Mouse (Mus musculus) erythroid progenitor cell, adult 5-6 weeks (primary cell): ENCODE measurements around the gene Erbb3. TPM values are rescaled to one million over a fixed set of nuclear protein-coding genes. Genes with fewer than 3 reads are reported as not detected.
"Not testable (repeated sequence)": the region's sequence is repeated elsewhere in the genome, so short reads cannot be mapped to it uniquely, and the experiment has no call there.

Experiments
- ATAC-seq: replicated peaks from 2 replicates; pipeline ENCODE4 v1.8.0; 2016; ENCODE audit warnings: moderate number of reproducible peaks, mild to moderate bottlenecking, moderate TSS enrichment, inconsistent platforms; ENCODE audit not compliant: poor library complexity, low FRiP score, severe bottlenecking
- total RNA-seq, 2 experiments: library from RNA; stranded (forward) in 1 of 2; stranded (reverse) in 1 of 2; fragments of 150-400 nt in 1 of 2; fragments of 186-747, 209-891 nt in 1 of 2; gene quantifications; 2 replicates each; pipeline versions ENCODE4 v1.2.3 to v1.2.4; 2015 to 2017; ENCODE audit warnings: low replicate concordance in 2 of 2

The Erbb3 gene
- total RNA-seq, 2 experiments from 2014 or later = 0.53 to 0.84 TPM

DNA sequence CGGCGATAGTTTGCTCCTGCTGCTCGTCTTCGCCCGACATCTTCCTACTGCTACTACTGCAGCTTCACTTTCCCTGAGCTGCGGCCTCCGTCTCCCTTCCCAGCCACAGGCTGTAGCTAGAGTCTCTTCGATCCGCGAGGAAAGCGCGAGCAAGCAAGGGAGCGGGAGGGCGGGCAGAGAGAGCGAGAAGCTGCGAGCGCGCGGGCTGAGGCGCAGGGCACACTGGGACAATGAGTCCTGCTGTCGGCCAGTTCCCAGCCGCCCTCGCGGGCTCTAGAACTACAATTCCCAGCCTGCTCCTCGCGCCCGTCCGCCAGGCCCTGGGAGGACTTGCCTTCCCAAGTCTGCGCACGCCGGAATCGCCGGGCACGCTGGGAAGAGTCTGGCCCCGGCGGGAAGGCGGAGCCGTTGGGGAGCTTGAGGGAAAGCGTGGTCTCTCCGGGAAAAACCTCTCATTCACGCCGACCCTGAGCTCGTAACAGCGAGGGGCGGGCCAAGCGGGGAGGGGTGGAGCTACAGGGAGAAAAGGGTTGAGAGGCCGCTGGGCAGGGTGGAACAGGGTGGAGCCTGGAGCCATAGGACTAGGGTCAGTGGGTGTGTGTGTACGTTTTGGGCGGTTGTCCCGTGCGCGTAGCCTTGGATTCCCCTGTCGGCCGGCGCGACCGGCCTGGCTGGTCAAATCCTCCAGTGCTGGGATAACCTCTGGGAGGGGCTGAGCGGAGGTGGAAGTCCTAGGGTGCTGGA is 23.5 kb downstream of the Erbb3 start, which contains the start of gene Pa2g4:
Gene Pa2g4, minus strand, starts transcription at position 200 of the 744 bp plus-strand sequence.
- ATAC-seq = peak; percentile 92

DNA sequence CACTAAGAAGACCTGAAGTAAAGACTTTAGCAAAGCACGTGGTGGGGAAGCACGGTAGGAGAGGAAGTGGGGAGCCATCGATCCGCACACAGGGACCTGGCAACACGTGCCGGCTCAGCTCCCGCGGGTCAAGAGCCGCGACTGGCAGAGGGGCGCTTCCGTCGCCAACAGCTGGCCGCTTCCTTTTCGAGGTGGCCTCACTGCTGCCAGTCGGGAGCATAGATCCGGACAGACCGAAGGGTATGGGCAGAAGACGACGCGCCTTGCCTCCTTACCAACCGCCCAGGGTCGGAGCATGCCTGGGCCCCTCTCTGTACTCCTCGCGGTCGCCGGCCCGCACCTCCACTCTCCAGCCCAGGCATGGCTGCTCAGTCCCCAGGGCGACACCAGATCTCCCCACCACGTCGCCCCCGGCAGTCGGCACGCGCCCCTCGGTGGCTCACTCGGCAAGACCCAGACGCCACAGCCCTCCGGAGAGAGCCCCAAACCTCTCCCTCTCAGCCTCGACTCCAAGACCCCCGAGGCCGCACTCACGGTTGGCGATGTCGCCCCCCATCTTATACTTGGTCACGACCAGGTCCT is 24.2 kb downstream of the Erbb3 start:
- peak; percentile 37 for ATAC-seq

DNA sequence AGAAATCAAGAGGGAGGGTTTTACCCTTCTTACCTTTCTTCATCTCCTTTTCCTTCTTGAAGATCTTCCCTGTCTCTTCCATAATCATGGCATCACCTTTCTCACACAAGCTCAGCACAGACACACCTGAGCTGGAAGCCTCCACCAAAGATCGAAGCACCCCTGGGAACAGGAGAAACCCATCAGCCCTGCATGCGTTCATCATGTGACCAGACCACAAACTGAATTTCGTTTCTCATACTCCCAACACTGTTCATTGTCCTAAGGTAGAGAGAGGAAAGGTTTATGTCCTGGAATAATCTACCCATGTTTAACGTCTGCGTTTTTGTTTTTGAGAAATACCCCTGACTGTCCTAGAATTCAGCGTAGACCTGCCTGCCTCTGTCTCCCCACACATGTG is 25.9 kb downstream of the Erbb3 start:
- ATAC-seq = no peak

DNA sequence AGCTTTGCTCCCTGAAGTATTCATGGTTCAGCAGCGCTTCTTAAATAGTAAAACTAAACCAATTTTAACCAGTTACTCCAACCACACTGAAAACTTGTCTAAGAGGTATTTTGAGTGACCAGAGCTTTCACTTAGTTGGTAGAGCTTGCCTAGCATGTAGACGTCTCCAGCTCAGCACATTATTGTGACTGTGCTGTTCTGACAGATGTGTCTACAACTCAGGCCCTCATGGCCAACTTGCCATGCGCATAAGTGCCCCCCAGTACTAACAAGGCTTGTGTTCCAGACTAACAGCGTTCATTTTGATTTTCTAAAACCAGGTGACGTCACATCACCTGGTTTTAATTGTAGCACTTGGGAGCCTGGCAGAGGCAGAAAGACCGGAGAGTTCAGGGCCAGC is 32.5 kb downstream of the Erbb3 start:
- no peak for ATAC-seq

DNA sequence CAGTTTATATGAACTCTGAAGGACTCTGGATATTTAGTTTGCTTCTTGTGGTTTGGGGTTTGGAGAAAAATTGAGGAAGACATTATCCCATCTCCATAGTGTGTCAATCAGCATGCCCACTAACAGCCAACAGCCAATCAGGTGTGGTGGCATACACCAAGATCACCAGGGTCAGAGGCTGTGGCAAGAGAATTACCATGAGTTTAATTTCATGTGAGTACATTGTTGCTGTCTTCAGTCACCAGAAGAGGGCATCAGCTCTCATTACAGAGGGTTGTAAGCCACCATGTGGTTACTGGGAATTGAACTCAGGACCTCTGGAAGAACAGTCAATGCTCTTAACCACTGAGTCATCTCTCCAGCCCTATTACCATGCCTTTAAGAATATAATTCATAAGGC is 33.2 kb downstream of the Erbb3 start:
- ATAC-seq = no peak

DNA sequence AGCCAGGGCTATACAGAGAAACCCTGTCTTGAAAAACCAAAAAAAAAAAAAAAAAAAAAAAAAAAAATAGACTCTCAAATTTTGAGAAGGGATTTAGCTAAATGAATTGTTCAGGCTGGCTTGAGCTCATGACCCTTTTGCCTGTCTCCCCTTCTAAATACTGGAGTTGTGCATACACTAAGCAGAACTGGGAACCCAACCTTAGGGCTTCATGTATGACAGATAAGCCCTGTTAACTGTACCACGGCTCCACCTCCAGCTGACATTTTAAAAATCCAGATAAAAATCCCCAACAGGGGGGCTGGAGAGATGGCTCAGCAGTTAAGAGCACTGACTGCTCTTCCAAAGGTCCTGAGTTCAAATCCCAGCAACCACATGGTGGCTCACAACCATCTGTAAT is 33.9 kb downstream of the Erbb3 start:
- not testable (repeated sequence) for ATAC-seq

DNA sequence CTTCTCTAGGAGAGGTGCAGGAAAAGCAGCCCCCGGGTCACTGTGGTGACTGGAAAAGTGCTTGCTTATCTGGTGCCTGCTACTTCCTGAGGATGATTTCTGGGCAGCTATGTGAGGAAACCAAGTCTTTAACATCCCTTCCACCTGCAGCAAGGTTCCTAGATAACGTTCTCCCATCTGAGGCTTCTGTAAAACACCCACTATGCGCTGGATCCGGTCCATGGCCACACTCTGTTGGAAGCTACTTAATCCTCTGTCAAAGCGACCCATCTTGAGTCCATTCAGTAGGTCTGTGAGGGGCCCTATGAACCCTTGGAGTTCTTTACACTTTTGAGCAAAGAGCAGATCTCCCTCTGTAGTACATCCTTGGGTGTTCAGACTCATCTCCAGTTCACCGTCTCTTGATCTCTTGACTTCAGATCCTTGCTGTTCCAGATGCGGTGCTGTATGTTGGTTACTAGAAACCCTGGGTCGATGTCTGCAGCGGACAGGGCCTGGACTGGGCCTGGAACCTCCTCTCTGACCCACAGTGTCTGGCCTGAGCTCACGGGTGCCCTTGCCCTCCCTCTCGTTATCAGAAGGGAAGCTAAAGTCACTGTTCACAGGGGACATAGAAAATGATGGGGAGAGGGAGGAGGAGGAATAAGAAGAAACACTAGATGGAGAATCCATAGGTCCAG is 39.2 kb downstream of the Erbb3 start:
- ATAC-seq = not testable (repeated sequence)

DNA sequence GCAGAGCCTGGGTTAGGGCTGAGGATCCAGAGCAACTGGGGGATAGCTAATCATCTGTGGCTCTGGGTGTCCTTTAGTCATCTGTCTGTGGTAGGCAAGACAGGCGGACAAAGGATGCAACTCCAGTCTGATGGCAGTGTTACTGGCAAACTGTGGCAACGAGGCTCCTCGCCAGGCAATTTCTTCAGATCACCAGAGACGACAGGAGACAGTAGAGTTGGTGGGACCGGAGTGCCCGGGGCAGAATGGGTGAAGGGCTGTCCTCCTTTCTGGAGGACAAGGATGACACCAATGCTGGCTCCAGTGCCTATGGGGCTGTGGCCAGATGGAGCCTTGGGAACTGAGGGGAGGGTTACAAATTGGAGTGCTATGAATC is 39.8 kb downstream of the Erbb3 start:
- not testable (repeated sequence) for ATAC-seq

DNA sequence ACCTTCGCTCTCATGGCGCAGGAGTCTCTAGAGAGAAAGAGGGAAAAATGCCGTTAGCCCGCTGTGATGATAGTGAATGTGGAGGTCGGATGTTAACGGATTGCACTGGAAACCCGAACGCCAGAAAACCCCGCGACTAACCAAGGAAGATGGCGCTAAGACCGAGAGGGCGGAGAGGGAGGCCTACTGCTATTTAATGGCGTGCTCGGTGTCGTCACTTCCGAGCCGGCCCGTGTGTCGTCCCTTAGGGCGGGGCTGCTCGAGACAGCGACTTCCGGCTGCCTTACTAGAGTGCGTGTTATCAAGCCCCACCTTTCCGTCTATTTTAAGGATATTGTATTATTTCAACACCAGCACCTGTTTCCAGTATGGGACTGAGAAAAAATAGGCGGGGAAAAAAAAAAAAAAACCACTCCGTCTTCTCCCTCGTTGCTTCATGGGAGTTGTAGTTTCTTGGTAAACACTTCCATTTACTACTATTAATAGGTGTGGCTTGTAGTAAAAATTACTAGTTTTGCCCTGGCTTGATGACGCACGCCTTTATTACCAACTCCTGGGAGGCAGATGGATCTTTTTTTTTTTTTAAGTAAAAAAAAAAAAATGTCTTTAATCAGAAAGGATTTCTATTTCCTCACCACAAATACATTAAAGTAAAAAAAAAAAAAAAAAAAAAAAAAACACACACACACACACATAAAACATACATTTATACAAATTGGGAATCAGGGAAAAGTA is 40.3 kb downstream of the Erbb3 start, which contains the start of gene Rpl41:
Gene Rpl41, minus strand, starts transcription at position 359 of the 735 bp plus-strand sequence.
- ATAC-seq = peak; percentile 79

DNA sequence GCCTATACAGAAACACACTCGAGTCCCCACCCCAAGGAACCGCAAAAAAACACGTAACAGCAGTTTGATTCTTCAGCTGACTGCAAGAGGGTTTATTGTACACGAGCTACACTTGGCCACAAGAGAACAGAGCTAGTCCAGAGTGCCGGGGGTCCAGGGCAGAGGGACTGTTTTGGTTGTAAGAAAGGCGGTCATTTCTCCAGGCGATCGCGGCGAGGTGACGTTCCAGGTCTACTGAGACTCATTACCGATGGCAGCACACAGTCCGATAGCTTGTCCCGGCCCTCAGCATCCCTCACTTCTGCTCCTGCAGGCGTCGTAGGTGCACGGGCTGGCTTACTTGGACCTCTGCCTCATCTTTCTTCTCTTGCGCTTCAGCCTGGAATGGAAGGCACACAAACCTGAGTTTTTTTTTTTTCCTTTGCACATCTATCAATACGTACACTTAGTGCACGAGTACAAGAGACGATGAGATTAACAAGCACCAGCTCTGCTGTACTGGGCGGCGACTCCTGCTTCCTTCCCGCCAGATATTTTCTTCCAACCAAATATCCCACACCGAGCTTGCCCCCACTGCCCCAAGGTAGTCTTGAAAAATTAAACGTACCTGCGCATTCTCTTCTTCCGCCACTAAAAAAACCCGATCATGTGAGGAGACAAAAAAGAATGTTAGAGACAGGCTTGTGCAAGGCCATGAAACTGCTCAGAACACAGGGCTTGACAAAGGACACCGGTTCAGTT is 41.2 kb downstream of the Erbb3 start:
- ATAC-seq = not testable (repeated sequence)

DNA sequence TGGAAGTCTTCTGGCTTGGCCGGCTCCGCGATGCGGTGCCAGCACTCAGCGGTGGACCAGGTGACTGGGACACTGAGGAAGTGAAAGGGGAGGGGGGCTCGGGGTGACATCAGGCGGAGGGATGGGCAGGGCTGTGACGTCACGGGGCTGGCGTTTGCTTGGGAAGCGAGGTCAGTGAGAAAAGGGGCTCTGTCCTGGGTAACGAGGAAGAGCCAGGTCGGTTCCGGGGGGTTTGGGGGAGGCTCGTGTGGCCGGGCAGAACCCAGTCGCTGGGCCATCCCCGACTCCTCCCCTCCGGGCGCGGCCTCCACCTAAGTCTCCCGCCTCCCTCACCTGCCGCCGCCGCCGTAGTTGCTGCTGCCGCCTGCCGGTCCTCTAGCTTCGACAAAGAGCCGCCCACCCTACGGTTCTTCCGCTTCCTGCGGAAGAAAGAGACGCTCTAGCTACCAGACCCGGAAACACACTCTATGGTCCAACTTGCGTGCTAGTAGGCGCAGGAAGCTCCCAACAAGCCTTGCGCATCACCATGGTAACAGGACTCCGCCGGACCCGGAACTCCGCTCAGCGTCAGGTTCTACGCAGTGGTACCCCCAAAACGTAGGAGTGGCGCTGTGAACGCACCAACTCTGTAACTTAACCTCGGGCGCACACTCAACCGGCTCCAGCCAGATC is 42.0 kb downstream of the Erbb3 start, which contains the start of gene Zc3h10:
Gene Zc3h10, minus strand, starts transcription at position 414 of the 672 bp plus-strand sequence.
- peak; percentile 82 for ATAC-seq

DNA sequence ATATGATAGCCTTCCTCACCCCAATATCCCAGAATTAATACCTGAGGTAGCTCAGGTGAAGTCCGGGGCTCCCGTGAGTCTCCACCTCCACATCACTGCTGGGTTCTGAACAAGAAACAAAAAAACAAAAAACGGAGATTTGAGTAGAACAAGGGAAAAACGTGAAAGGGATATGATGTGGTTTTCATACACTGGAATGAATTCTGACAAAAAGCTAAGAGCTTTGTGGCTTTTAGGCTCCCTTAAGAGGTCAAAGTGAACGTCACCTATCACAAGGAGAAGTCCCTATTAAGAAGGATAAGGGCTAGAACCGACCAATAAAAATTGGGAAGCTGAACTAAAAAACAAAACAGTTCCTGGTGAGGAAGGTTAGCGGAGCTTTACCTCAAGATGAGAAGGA is 42.7 kb downstream of the Erbb3 start:
- ATAC-seq = no peak

DNA sequence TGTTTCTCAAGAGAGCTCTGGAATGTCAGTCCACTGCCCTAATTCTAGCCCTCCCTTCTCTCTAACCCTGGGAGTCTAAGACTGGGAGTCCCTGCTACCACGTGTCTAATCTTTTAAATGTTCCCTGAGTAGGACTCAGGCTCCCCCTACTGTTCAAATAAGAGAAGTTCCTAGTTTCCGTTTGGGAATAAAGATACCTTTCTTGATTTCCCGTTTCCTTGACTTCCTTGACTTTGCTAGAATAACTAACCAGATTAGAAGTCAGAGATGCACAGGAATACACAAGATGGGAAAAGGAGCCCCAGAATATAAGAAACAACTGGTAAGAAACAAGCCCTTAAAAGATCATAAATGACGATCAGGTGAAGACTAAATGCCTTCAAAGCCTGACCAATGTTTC is 43.1 kb downstream of the Erbb3 start:
- peak; percentile 44 for ATAC-seq

DNA sequence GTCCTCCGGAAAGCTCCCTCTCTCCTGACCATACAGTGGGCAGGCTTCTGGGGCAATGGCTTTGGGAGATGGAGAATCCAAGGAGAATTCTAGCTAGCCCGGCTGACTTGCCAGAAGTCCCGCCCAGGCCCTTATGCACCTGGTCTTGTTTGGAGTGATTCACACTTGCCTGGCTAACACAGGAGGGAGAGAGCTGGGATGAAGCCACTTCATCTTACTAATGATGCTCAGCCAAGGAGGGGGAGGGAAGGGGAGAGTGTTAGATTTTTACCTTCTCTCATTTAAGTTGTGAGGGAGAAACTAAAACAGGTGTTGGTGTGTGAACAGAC is 43.9 kb downstream of the Erbb3 start:
- no peak for ATAC-seq

DNA sequence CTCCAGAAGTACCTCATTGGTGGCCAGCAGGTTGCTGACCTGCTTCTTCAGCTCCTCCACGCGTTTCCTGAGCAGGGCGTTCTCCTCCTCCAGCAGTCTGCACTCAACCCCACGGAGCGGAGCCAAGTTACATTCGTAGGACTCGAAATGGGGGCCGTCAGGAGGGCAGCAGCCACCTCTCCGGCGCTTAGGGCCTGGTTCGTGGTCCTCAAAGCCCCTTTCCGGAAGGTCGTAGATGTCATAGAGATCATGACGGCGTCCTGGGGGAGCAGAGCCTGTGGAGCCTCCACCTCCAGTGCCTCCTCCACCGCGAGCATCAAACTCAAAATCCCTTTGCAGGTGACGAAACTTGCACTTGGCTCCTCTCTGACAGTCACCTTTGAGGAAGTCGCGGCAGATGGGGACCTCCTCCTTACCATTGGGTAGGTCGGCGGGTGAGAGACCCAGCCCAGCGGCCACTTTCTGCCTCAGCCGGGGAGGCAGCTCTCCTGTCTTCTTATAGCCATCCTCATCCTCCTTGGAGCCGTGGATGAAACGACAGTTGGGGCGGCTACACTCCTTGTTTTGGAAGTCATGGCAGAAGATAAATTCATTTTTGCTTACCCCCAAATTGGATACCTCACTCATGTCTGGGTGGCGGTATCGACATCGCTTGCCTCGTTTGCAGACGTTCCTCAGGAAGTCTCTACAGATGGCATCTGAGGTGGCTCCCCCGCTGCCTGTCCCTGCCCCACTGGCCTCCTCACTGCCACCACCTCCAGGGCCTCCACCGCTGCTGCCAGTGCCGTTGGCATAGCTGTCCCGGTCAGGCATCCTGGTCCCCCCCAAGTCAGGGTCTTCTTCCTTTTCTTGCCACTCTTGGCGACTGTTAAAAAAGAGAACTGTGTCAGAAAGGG is 44.5 kb downstream of the Erbb3 start:
- ATAC-seq = no peak

DNA sequence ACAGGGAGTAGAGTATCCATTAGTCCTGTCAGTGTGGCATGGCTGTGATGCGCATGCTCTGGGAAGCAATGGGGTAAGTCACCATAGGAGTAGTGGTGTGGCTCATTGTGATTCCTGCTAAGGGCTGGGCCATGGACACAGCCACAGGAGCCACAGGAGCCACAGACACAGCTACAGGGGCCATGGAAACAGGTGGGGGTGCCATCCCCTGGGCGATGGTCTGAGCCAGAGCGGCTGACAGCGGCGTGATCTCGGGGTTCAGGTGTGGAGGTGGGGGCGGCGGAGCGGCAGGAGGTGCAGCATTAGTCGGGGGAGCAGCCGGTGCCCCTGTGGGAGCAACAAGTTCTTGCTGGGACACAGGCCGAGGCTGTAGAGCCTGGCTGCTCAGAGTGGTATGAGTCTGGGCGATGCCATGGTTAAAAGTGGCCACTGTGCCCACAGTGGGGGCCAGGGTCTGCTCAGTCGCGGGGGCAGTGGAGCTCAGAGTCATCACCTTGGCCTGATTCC is 45.2 kb downstream of the Erbb3 start:
- no peak for ATAC-seq

DNA sequence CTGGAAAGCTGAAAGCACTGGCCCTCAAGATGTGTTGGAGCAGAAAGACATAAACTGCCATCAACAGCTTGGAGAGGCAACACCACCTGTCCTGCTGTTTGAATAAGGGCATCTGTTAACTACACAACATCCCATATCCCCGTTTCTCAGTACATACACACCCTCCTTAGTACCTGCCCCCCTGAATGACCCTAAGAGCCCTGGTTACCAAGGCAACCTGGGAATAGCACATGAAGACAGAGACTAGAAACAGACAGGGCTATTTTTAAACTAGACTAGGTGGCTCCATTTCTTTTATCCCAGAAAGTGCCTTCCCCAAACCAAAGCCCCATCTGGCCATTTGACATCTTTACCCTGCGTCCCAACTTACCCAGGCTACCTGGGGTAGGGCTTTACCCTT is 46.4 kb downstream of the Erbb3 start:
- no peak for ATAC-seq

DNA sequence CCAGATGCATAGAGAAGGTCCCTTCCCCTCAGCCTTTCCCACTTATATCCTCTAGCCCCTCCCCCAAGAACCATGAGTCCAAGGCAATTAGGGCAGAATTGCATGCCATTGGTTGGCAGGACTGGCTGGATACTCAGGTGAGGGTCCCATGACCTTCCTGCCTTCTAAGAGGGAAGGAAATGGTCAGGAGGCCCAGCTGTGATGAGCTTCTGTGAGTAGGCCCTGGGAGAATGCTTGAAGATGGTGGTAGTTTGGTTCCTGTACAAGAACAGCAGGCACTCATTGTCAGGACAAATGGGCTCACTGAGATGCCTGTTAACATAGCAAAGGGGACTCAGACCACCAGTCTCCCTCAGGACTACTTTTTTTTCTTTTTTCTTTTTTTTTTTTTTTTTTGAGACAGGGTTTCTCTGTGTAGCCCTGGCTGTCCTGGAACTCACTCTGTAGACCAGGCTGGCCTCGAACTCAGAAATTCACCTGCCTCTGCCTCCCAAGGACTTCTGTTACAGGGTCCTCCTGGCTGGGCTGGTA is 51.0 kb downstream of the Erbb3 start:
- ATAC-seq = no peak
